Mouse (Mus musculus): ENCODE measurements around the gene Apoo. TPM values are rescaled to one million over a fixed set of nuclear protein-coding genes. Genes with fewer than 3 reads are reported as not detected.
"Not testable (repeated sequence)": the region's sequence is repeated elsewhere in the genome, so short reads cannot be mapped to it uniquely, and the experiment has no call there.

Apoo gene
- polyA plus RNA-seq (2015; fragmentation: Nextera tagmentation; extraction: Ambion mirVana) = 91.7 and 105 TPM in 2 replicates

DNA sequence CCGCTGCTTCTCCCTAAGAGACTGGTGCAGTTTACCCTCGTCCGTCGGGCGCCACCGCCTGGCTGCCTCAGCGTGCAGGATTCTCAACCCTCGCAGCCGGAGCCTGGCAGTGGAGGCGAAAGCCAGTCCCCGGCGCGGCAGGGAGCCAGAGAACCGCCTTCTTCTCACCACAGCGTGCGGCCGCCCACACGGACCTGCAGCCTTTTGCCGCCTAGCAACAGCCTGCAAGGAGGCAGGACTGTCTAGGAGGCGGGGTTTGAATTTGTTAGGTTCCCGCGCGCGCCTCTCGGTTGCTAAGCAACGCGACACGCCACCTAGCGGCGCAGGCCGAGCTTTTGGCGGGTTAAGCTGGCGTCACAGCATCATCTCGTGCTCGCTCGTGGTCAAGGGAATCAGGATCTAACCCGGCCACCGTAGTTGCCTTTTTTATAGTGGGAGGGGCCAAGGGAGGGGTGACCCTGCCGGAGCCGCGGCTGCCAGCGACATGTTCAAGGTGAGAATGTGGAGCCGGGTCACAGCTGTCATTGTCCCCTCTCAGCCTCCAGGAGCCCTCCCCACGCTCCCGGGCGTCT, at the start of gene Apoo, which contains the start of gene Fam90a1b:
Gene Apoo, plus strand, starts transcription at position 448 of the 572 bp plus-strand sequence.
Gene Fam90a1b, minus strand, starts transcription at position 108 of the 572 bp plus-strand sequence.
- Histone ChIP-seq H3K4me3 (ENCODE audit: low read length) (peak within 1 kb of the TSS; percentile 68), H3K4me1 (ENCODE audit: insufficient read depth, low read length) (peaks cover 2% of the 10 kb centered on the region; the same call in 1 of the 2 replicates), H3K4me2 (replicated peaks; ENCODE audit: low read depth, low read length) (peak within 1 kb of the TSS; percentile 55), H3K9me3 (ENCODE audit: low read length) (no peaks in the 10 kb centered on the region), H3K36me3 (ENCODE audit: insufficient read depth, low read length) (no peaks in the 10 kb centered on the region), H3K27ac (ENCODE audit: low read length) (peak within 1 kb of the TSS; percentile 75), H3K9ac (replicated peaks; ENCODE audit: low read length) (peak within 1 kb of the TSS; percentile 69), H3K27me3 (ENCODE audit: insufficient read depth, low read length) (peaks cover 53% of the 10 kb centered on the region)
- WGBS = 20% methylated on average over 45 of the region's 46 CpGs
- ATAC-seq (ENCODE audit: low FRiP score, low TSS enrichment) = peak; percentile 100

DNA sequence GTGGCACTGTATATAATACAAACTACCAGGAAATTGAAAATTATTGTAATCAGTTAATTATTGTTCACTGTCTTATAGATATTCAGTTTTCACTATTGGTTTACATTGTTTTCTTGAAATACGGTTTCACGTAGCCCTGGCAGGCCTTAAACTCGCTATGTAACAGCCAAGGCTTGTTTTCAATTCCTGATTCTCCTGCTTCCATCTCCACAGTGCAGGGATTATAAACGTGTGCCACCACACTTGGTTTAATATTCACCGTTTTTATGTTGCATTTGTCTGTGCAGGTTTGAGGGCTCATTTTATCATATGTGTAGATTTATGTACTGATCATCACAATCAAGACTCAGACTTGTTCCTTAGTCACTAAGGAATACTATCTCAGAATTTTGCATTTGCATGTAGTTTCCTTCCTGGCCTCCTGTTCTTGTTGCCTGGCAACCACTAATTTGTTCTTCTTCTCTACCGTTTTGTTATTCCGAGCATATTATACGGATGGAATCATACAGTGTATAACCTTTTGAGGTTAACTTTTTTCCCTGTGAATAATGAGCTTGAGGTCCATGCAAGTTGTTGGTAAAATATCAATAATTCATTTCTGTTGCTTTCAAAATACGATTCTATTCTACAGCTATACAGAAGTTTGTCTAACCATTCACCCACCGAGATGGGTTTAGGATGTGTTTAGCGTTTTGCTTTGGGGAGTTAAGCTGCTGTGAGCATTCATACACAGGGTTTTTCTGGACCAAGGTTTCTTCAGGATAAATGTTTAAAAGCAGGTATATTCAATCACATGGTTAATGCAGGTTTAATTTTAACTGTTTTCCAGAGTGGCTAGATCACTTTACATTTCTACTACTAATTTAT, 45.6 kb upstream of the Apoo start:
- 84% methylated on average over 11 of the region's 11 CpGs for WGBS
- H3K9ac ChIP-seq (replicated peaks; ENCODE audit: low read length) = no peak overlapping the region

DNA sequence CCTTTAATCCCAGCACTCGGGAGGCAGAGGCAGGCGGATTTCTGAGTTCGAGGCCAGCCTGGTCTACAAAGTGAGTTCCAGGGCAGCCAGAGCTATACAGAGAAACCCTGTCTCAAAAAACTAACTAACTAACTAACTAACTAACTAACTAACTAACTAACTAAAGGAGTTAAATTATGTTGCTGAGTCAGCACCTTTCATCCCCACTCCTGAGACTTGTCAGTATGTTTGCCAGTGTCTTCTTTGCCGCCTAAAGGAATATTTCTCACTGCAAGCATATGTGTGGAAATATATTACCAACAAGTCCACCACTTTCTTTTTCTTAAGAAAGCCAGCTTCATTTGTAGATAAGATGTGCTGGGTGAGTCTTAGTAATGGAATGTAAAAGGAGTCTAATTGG, 23.3 kb upstream of the Apoo start:
- not testable (repeated sequence) for H3K4me2 ChIP-seq (replicated peaks; ENCODE audit: low read depth, low read length); H3K36me3 ChIP-seq (ENCODE audit: insufficient read depth, low read length); H3K4me1 ChIP-seq (ENCODE audit: insufficient read depth, low read length); H3K4me3 ChIP-seq (ENCODE audit: low read length); ATAC-seq (ENCODE audit: low FRiP score, low TSS enrichment); H3K9ac ChIP-seq (replicated peaks; ENCODE audit: low read length); H3K9me3 ChIP-seq (ENCODE audit: low read length); H3K27ac ChIP-seq (ENCODE audit: low read length)
- 91% methylated on average over 4 of the region's 4 CpGs for WGBS
- H3K27me3 ChIP-seq (ENCODE audit: insufficient read depth, low read length) = peaks cover 36% of the 10 kb centered on the region; the same call in 1 of the 2 replicates

More for the DNA sequence above, 45.6 kb upstream of the Apoo start:
- Histone ChIP-seq H3K27ac (ENCODE audit: low read length) (no peak overlapping the region), H3K27me3 (ENCODE audit: insufficient read depth, low read length) (peaks cover 23% of the 10 kb centered on the region; the same call in 1 of the 2 replicates), H3K4me3 (ENCODE audit: low read length) (no peak overlapping the region), H3K4me2 (replicated peaks; ENCODE audit: low read depth, low read length) (no peak overlapping the region), H3K9me3 (ENCODE audit: low read length) (no peaks in the 10 kb centered on the region), H3K4me1 (ENCODE audit: insufficient read depth, low read length) (no peaks in the 10 kb centered on the region), H3K36me3 (ENCODE audit: insufficient read depth, low read length) (no peaks in the 10 kb centered on the region)
- ATAC-seq (ENCODE audit: low FRiP score, low TSS enrichment) = no peak

DNA sequence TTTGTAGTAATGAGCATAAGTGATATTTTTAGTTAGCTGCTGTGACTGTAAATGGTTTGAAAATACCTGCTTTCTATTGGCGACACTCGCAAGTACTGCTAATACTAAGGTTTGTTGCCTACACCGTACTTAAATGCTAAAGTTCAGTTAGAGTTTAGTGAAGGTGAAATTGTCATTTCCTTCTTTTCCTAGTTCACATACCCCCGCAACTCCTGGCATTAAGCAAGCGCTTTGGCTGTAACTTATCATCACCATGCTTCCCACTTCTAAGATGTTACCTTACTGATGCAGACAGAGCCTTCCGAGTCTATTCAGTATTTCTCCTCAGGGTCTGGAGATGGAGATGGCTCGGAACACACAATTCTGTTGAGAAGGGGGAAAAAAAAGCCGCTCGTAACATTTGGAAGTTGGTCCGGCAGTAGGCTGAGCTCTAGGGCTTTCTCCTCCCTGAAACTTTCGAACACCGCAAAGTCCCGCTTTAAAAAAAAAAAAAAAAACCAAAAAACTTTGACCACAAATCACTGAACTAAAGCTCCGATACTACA, 1.5 kb upstream of the Apoo start:
- no peak for ATAC-seq (ENCODE audit: low FRiP score, low TSS enrichment)
- no peaks in the 10 kb centered on the region for H3K36me3 ChIP-seq (ENCODE audit: insufficient read depth, low read length)
- 26% methylated on average over 14 of the region's 14 CpGs for WGBS
- no peaks in the 10 kb centered on the region for H3K9me3 ChIP-seq (ENCODE audit: low read length)
- H3K4me2 ChIP-seq (replicated peaks; ENCODE audit: low read depth, low read length) = peak overlapping the region; percentile 55
- peaks cover 60% of the 10 kb centered on the region for H3K27me3 ChIP-seq (ENCODE audit: insufficient read depth, low read length)
- H3K4me1 ChIP-seq (ENCODE audit: insufficient read depth, low read length) = peaks cover 2% of the 10 kb centered on the region; the same call in 1 of the 2 replicates
- no peak overlapping the region for H3K9ac ChIP-seq (replicated peaks; ENCODE audit: low read length)
- H3K4me3 ChIP-seq (ENCODE audit: low read length) = no peak overlapping the region; the same call in 1 of the 2 replicates
- no peak overlapping the region for H3K27ac ChIP-seq (ENCODE audit: low read length)

DNA sequence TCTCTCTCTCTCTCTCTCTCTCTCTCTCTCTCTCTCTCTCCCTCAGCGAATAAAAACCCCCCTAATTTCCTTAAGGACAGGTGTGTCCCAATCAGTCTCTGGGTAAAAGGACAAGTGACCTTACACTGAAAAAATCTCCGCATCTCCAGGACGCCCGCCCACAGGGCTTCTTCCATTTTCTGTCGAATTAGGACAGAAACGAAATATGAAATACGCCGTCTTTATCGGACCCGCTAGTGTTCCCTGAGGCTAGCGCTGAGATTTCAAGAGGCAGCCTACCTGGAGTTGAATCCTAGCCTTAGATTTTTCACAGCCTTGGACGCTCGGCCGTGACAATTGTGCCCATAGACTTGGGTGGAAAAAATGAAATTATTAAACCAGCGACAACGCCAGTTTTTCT, 888 bp upstream of the Apoo start:
- Histone ChIP-seq H3K27me3 (ENCODE audit: insufficient read depth, low read length) (peaks cover 57% of the 10 kb centered on the region), H3K4me2 (replicated peaks; ENCODE audit: low read depth, low read length) (peak overlapping the region; percentile 55), H3K9ac (replicated peaks; ENCODE audit: low read length) (no peak overlapping the region), H3K36me3 (ENCODE audit: insufficient read depth, low read length) (no peaks in the 10 kb centered on the region), H3K4me1 (ENCODE audit: insufficient read depth, low read length) (peaks cover 2% of the 10 kb centered on the region; the same call in 1 of the 2 replicates), H3K4me3 (ENCODE audit: low read length) (peak overlapping the region; percentile 37), H3K9me3 (ENCODE audit: low read length) (no peaks in the 10 kb centered on the region), H3K27ac (ENCODE audit: low read length) (no peak overlapping the region)
- ATAC-seq (ENCODE audit: low FRiP score, low TSS enrichment) = no peak
- 26% methylated on average over 16 of the region's 16 CpGs for WGBS

DNA sequence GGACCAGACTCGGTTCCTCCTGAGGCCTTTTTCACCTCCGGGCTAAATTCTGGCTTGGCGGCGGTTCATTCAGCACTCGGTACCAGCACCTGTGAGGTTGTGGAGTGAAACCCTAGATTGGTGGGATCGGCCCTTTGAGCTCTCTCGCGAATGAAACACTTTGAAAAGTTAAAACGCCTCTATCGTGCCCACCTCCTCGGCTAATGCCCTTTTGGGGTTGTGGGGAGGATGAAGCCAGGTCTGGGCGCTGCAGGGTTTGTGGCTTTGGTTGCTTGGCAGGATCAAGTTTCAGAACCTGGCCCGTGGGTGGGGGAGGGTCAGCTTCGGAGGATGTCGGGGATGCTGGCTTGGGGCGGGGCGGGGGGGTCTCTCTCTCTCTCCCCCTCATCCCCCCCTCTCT, 331 bp downstream of the Apoo start:
- peak; percentile 55 for ATAC-seq (ENCODE audit: low FRiP score, low TSS enrichment)
- Histone ChIP-seq H3K36me3 (ENCODE audit: insufficient read depth, low read length) (no peaks in the 10 kb centered on the region), H3K4me3 (ENCODE audit: low read length) (peak overlapping the region; percentile 68), H3K9ac (replicated peaks; ENCODE audit: low read length) (peak overlapping the region; percentile 69), H3K4me2 (replicated peaks; ENCODE audit: low read depth, low read length) (peak overlapping the region; percentile 50), H3K27me3 (ENCODE audit: insufficient read depth, low read length) (peaks cover 49% of the 10 kb centered on the region), H3K27ac (ENCODE audit: low read length) (peak overlapping the region; percentile 75), H3K4me1 (ENCODE audit: insufficient read depth, low read length) (peaks cover 2% of the 10 kb centered on the region; the same call in 1 of the 2 replicates), H3K9me3 (ENCODE audit: low read length) (no peaks in the 10 kb centered on the region)
- 15% methylated on average over 12 of the region's 17 CpGs for WGBS

DNA sequence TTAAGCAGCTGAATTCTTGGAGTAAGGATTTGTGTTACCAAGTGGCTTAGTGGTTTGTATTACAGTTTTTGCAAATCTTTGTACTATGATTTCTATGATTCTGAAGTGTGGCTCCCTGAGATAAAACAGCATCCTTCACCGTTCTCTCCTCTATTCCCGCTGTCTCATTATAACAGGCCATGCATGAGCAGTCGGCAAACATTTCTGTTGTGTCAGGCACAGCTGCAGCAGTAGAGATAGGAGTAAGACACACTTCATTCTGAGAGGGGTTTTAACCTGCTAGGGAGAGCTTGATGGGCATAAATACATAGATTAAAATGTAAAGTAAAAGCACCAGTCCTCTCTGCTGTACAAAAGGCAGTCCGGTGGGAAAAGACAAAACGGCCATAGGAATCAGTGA, 11.8 kb downstream of the Apoo start:
- H3K27ac ChIP-seq (ENCODE audit: low read length) = no peak overlapping the region
- 66% methylated on average over 5 of the region's 5 CpGs for WGBS
- H3K9me3 ChIP-seq (ENCODE audit: low read length) = no peaks in the 10 kb centered on the region
- H3K4me3 ChIP-seq (ENCODE audit: low read length) = no peak overlapping the region
- H3K36me3 ChIP-seq (ENCODE audit: insufficient read depth, low read length) = peaks cover 5% of the 10 kb centered on the region; the same call in 1 of the 2 replicates
- peaks cover 37% of the 10 kb centered on the region; the same call in 1 of the 2 replicates for H3K27me3 ChIP-seq (ENCODE audit: insufficient read depth, low read length)
- no peak overlapping the region for H3K9ac ChIP-seq (replicated peaks; ENCODE audit: low read length)
- H3K4me1 ChIP-seq (ENCODE audit: insufficient read depth, low read length) = 0 out of 2 replicates have a peak, but pooled peaks cover 2% of the 10 kb centered on the region
- no peak overlapping the region for H3K4me2 ChIP-seq (replicated peaks; ENCODE audit: low read depth, low read length)
- ATAC-seq (ENCODE audit: low FRiP score, low TSS enrichment) = no peak

DNA sequence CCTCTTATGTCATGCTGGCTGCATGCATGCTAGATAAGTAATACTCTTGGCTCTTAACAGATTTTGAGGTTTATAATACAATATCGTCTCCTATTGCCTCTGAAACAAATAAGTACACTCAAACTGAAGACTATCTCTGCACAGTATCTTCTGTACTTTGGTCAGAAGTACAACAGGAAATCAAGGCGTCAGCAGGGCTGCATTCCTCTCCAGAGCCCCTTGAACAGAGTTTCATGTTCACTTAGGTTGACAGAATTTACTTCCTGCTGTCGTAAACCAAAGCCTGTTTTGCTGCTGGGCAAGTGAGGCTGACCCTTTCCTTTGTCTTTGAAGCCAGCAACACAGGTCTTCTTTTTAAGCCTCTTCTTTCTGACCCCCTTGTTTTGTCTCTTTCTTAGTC, 42.1 kb downstream of the Apoo start:
- no peak for ATAC-seq (ENCODE audit: low FRiP score, low TSS enrichment)
- 42% methylated on average over 3 of the region's 3 CpGs for WGBS
- Histone ChIP-seq H3K9ac (replicated peaks; ENCODE audit: low read length) (no peak overlapping the region), H3K4me3 (ENCODE audit: low read length) (no peak overlapping the region), H3K27ac (ENCODE audit: low read length) (0 out of 2 replicates have a peak overlapping the region, but pooled peaks have one; percentile 24), H3K4me1 (ENCODE audit: insufficient read depth, low read length) (no peaks in the 10 kb centered on the region), H3K27me3 (ENCODE audit: insufficient read depth, low read length) (peaks cover 20% of the 10 kb centered on the region), H3K9me3 (ENCODE audit: low read length) (no peaks in the 10 kb centered on the region), H3K36me3 (ENCODE audit: insufficient read depth, low read length) (no peaks in the 10 kb centered on the region), H3K4me2 (replicated peaks; ENCODE audit: low read depth, low read length) (no peak overlapping the region)

DNA sequence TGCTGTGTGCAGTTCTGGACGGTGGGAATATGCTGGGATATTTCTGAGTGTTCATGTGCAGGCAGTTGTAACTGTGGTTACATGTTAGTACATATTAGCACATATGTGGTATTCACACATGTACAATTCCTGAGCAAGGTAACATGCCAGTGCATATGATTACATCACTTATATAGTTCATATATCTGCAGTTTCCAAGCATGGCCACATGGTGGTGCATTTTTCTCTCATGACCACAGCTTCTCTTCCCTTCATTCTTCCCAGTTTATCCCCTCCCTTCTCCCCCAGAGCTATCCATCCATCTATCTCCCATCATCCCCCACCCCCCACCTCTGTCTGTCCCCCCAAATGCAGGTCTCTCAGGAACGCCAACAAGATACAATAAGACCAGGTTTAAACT, 53.3 kb downstream of the Apoo start:
- no peaks in the 10 kb centered on the region for H3K4me1 ChIP-seq (ENCODE audit: insufficient read depth, low read length)
- H3K4me3 ChIP-seq (ENCODE audit: low read length) = no peak overlapping the region
- H3K27ac ChIP-seq (ENCODE audit: low read length) = no peak overlapping the region
- H3K4me2 ChIP-seq (replicated peaks; ENCODE audit: low read depth, low read length) = no peak overlapping the region
- no peaks in the 10 kb centered on the region for H3K9me3 ChIP-seq (ENCODE audit: low read length)
- H3K9ac ChIP-seq (replicated peaks; ENCODE audit: low read length) = no peak overlapping the region
- H3K27me3 ChIP-seq (ENCODE audit: insufficient read depth, low read length) = peaks cover 14% of the 10 kb centered on the region
- no peak for ATAC-seq (ENCODE audit: low FRiP score, low TSS enrichment)
- H3K36me3 ChIP-seq (ENCODE audit: insufficient read depth, low read length) = peaks cover 3% of the 10 kb centered on the region; the same call in 1 of the 2 replicates
- 84% methylated on average over 2 of the region's 2 CpGs for WGBS
